Mouse (Mus musculus) heart, embryonic 11.5 days (tissue): ENCODE results near the gene Pet100. TPM values are rescaled to one million over a fixed set of nuclear protein-coding genes. Genes with fewer than 3 reads are reported as not detected.
"Not testable (repeated sequence)": the region's sequence is repeated elsewhere in the genome, so short reads cannot be mapped to it uniquely, and the experiment has no call there.

Source experiments
- ATAC-seq: fragments of 200-750 bp; cut with Nextera tagmentation; replicated peaks from 2 replicates; pipeline ENCODE4 v1.8.0; 2017; ENCODE audit warnings: moderate library complexity; ENCODE audit not compliant: insufficient number of reproducible peaks, low FRiP score, low TSS enrichment
- H3K27ac ChIP-seq: fragments of 300-500 bp; sonication (generic); 2 replicates; pipeline ENCODE4 v1.5.1; 2014; ENCODE audit warnings: mild to moderate bottlenecking, low read depth, low read length
- H3K27me3 ChIP-seq: fragments of 300-500 bp; sonication (generic); 2 replicates; pipeline ENCODE4 v1.6.1; 2014; ENCODE audit warnings: mild to moderate bottlenecking, low read length, mixed read lengths; ENCODE audit not compliant: control insufficient read depth, insufficient read depth
- H3K36me3 ChIP-seq: fragments of 300-500 bp; sonication (generic); 2 replicates; pipeline ENCODE4 v1.6.1; 2014; ENCODE audit warnings: mild to moderate bottlenecking, low read length, moderate library complexity, mixed read lengths; ENCODE audit not compliant: control insufficient read depth, insufficient read depth
- H3K4me1 ChIP-seq: fragments of 300-500 bp; sonication (generic); 2 replicates; pipeline ENCODE4 v1.6.1; 2014; ENCODE audit warnings: low read length; ENCODE audit not compliant: control insufficient read depth, insufficient read depth
- H3K4me2 ChIP-seq: fragments of 300-500 bp; sonication (generic); 2 replicates; pipeline ENCODE4 v1.6.1; 2014; ENCODE audit warnings: mild to moderate bottlenecking, moderate library complexity
- H3K4me3 ChIP-seq: fragments of 300-500 bp; sonication (generic); 2 replicates; pipeline ENCODE4 v1.5.1; 2014; ENCODE audit warnings: low read depth, low read length
- H3K9ac ChIP-seq: fragments of 300-500 bp; sonication (generic); 2 replicates; pipeline ENCODE4 v1.6.1; 2014; ENCODE audit warnings: mild to moderate bottlenecking, low read depth, low read length, moderate library complexity
- H3K9me3 ChIP-seq: fragments of 300-500 bp; sonication (generic); replicated peaks from 2 replicates; pipeline ENCODE4 v1.6.1; 2016; ENCODE audit warnings: low read length; ENCODE audit not compliant: control insufficient read depth
- WGBS: fragments of 180-500 bp; shearing (Covaris S2); extraction: QIAGEN DNeasy Blood & Tissue Kit; methylation state at CpG from one replicate; pipeline ENCODE4 v1.1.7; 2014; ENCODE audit not compliant: insufficient replicate concordance; 5-methylcytosine and 5-hydroxymethylcytosine counted together
- polyA plus RNA-seq: library from polyadenylated mRNA; unstranded; fragments of >200 nt; fragmentation: Nextera tagmentation; extraction: Ambion mirVana; gene quantifications from 2 replicates; pipeline ENCODE4 v1.2.1, GENCODE M21; 2014

The Pet100 gene
- polyA plus RNA-seq: 109 and 114 TPM in 2 replicates

GRCm38 (mm10) chr8:3621199-3621970 is at the start of gene Pet100, which contains the start of gene Xab2:
Gene Pet100, plus strand, starts transcription at chr8:3621548.
Gene Xab2, minus strand, starts transcription at chr8:3621316.
- no peaks in the 10 kb centered on the region for H3K9me3 ChIP-seq
- under 1% methylated on average over 37 of the region's 37 CpGs for WGBS
- H3K27ac ChIP-seq: no peak within 1 kb of the TSS
- peak within 1 kb of the TSS; percentile 81 for H3K4me2 ChIP-seq
- peaks cover 11% of the 10 kb centered on the region for H3K36me3 ChIP-seq
- H3K9ac ChIP-seq: peak within 1 kb of the TSS; percentile 74
- peak within 1 kb of the TSS; percentile 80 for H3K4me3 ChIP-seq
- peak; percentile 98 for ATAC-seq
- peaks cover 4% of the 10 kb centered on the region for H3K4me1 ChIP-seq
- H3K27me3 ChIP-seq: no peaks in the 10 kb centered on the region

- Histone ChIP-seq H3K4me1 (no peaks in the 10 kb centered on the region), H3K9me3 (no peaks in the 10 kb centered on the region), H3K4me2 (no peak overlapping the region), H3K9ac (no peak overlapping the region), H3K27ac (no peak overlapping the region), H3K36me3 (no peaks in the 10 kb centered on the region), H3K27me3 (no peaks in the 10 kb centered on the region), H3K4me3 (no peak overlapping the region)
- ATAC-seq: no peak
- 82% methylated on average over 3 of the region's 3 CpGs for WGBS
These were observed 46.8 kb upstream of the Pet100 start for GRCm38 (mm10) chr8:3574546-3574945.

GRCm38 (mm10) chr8:3576211-3576960 is 45.0 kb upstream of the Pet100 start:
- 70% methylated on average over 15 of the region's 15 CpGs for WGBS
- H3K4me1 ChIP-seq: no peaks in the 10 kb centered on the region
- H3K4me2 ChIP-seq: no peak overlapping the region
- H3K36me3 ChIP-seq: no peaks in the 10 kb centered on the region
- no peak for ATAC-seq
- no peak overlapping the region for H3K27ac ChIP-seq
- H3K27me3 ChIP-seq: no peaks in the 10 kb centered on the region
- no peak overlapping the region for H3K4me3 ChIP-seq
- H3K9me3 ChIP-seq: no peaks in the 10 kb centered on the region
- no peak overlapping the region for H3K9ac ChIP-seq

- Histone ChIP-seq H3K4me1 (no peaks in the 10 kb centered on the region), H3K4me2 (no peak overlapping the region), H3K27ac (no peak overlapping the region), H3K9ac (no peak overlapping the region), H3K36me3 (no peaks in the 10 kb centered on the region), H3K9me3 (no peaks in the 10 kb centered on the region), H3K27me3 (no peaks in the 10 kb centered on the region), H3K4me3 (no peak overlapping the region)
- no peak for ATAC-seq
- WGBS: 77% methylated on average over 9 of the region's 9 CpGs
These were observed 41.7 kb upstream of the Pet100 start for GRCm38 (mm10) chr8:3579390-3580364.

- H3K4me2 ChIP-seq, H3K27me3 ChIP-seq, H3K4me1 ChIP-seq, H3K36me3 ChIP-seq, H3K4me3 ChIP-seq, ATAC-seq, H3K9me3 ChIP-seq, H3K27ac ChIP-seq, H3K9ac ChIP-seq: not testable (repeated sequence)
- 58% methylated on average over 1 of the region's 3 CpGs for WGBS
These were observed 39.4 kb upstream of the Pet100 start for GRCm38 (mm10) chr8:3581961-3582360.

- WGBS: 86% methylated on average over 2 of the region's 2 CpGs
- ATAC-seq: no peak
These were observed 34.9 kb upstream of the Pet100 start for GRCm38 (mm10) chr8:3586452-3586851.

GRCm38 (mm10) chr8:3586993-3587390 is 34.4 kb upstream of the Pet100 start, which contains the start of gene Camsap3:
Gene Camsap3, plus strand, starts transcription at chr8:3587293.
- Histone ChIP-seq H3K9me3 (no peaks in the 10 kb centered on the region), H3K4me1 (no peaks in the 10 kb centered on the region), H3K4me3 (peak within 1 kb of the TSS; percentile 81), H3K9ac (peak within 1 kb of the TSS; percentile 75), H3K27me3 (peaks cover 15% of the 10 kb centered on the region), H3K4me2 (peak within 1 kb of the TSS; percentile 99), H3K36me3 (no peaks in the 10 kb centered on the region), H3K27ac (no peak within 1 kb of the TSS)
- 27% methylated on average over 7 of the region's 7 CpGs for whole genome bisulfite sequencing
- no peak for ATAC-seq

More at GRCm38 (mm10) chr8:3586452-3586851, 34.9 kb upstream of the Pet100 start:
- no peaks in the 10 kb centered on the region for H3K9me3 ChIP-seq
- H3K4me1 ChIP-seq: no peaks in the 10 kb centered on the region
- H3K27ac ChIP-seq: no peak overlapping the region
- H3K36me3 ChIP-seq: no peaks in the 10 kb centered on the region
- no peak overlapping the region for H3K4me3 ChIP-seq
- no peak overlapping the region for H3K4me2 ChIP-seq
- H3K9ac ChIP-seq: no peak overlapping the region
- H3K27me3 ChIP-seq: peaks cover 15% of the 10 kb centered on the region
